Mouse (Mus musculus) 3134 (cell line): ENCODE data around the gene Amn.

Source experiments
- DNase-seq: peaks from one replicate; pipeline ENCODE4 v3.0.0-alpha.2; 2011; ENCODE audit warnings: low spot score; ENCODE audit not compliant: insufficient read length; ENCODE audit errors: extremely low read depth

Amn gene

GRCm38 (mm10) chr12:111266592-111266991 lies 4.3 kb upstream of the Amn start:
- DNase-seq = no peak

GRCm38 (mm10) chr12:111267673-111268325 lies 3.1 kb upstream of the Amn start:
- no peak for DNase-seq

- DNase-seq = no peak
These were observed 511 bp downstream of the Amn start for GRCm38 (mm10) chr12:111271406-111271805.

GRCm38 (mm10) chr12:111271966-111272365 lies 1.1 kb downstream of the Amn start:
- DNase-seq = no peak

GRCm38 (mm10) chr12:111272420-111272819 lies 1.5 kb downstream of the Amn start:
- DNase-seq = peak; percentile 55

GRCm38 (mm10) chr12:111274006-111274405 lies 3.1 kb downstream of the Amn start:
- no peak for DNase-seq

- no peak for DNase-seq
These were observed 3.7 kb downstream of the Amn start for GRCm38 (mm10) chr12:111274447-111275149.

GRCm38 (mm10) chr12:111275150-111275841 lies 4.4 kb downstream of the Amn start:
- no peak for DNase-seq

GRCm38 (mm10) chr12:111276371-111276770 lies 5.5 kb downstream of the Amn start:
- no peak for DNase-seq

- no peak for DNase-seq
These were observed 12.7 kb downstream of the Amn start for GRCm38 (mm10) chr12:111283573-111283972.

GRCm38 (mm10) chr12:111284532-111284931 lies 13.6 kb downstream of the Amn start:
- DNase-seq = no peak

- DNase-seq = no peak
These were observed 22.1 kb downstream of the Amn start for GRCm38 (mm10) chr12:111293025-111293424.

- no peak for DNase-seq
These were observed 30.6 kb downstream of the Amn start for GRCm38 (mm10) chr12:111301322-111302017.

- no peak for DNase-seq
These were observed 31.1 kb downstream of the Amn start for GRCm38 (mm10) chr12:111302018-111302345.

GRCm38 (mm10) chr12:111303702-111304337 lies 32.9 kb downstream of the Amn start:
- no peak for DNase-seq

GRCm38 (mm10) chr12:111306821-111307220 lies 35.9 kb downstream of the Amn start:
- DNase-seq = no peak

GRCm38 (mm10) chr12:111309256-111309655 lies 38.4 kb downstream of the Amn start:
- no peak for DNase-seq

- no peak for DNase-seq
These were observed 39.0 kb downstream of the Amn start for GRCm38 (mm10) chr12:111309931-111310330.

GRCm38 (mm10) chr12:111311775-111312174 lies 40.9 kb downstream of the Amn start:
- no peak for DNase-seq

GRCm38 (mm10) chr12:111314273-111314672 lies 43.4 kb downstream of the Amn start:
- no peak for DNase-seq

- no peak for DNase-seq
These were observed 46.8 kb downstream of the Amn start for GRCm38 (mm10) chr12:111317694-111318093.
